12 mouse cellular contexts compared by ENCODE assay signal in genomic region chr1:158218294-158218693, GRCm38 (mm10).
"Had no signal": no experiment of that assay in that cellular context is flagged by ENCODE, and none has a peak within 500 bp of the region (broad histone marks: within the 10 kb centered on the region; RNA-seq: fewer than 3 reads in every experiment).

No protein-coding gene starts in this region.

- H3K36me3 ChIP-seq: limb, embryonic 15.5 days; lung, embryonic 15.5 days; midbrain, embryonic 13.5 days had no signal

- H3K27ac ChIP-seq: layer of hippocampus, adult 2 months; limb, embryonic 15.5 days; lung, embryonic 15.5 days; macrophage; midbrain, embryonic 13.5 days had no signal

- H3K4me3 ChIP-seq: layer of hippocampus, adult 2 months; limb, embryonic 15.5 days; lung, embryonic 15.5 days; midbrain, embryonic 13.5 days had no signal

- H3K9ac ChIP-seq: limb, embryonic 15.5 days; lung, embryonic 15.5 days; midbrain, embryonic 13.5 days had no signal

- H3K27me3 ChIP-seq: limb, embryonic 15.5 days; lung, embryonic 15.5 days; midbrain, embryonic 13.5 days had no signal

- H3K4me2 ChIP-seq: limb, embryonic 15.5 days; lung, embryonic 15.5 days; midbrain, embryonic 13.5 days had no signal

- H3K4me1 ChIP-seq: limb, embryonic 15.5 days; lung, embryonic 15.5 days had no signal

- DNase-seq: kidney, adult 8-10 months; kidney, postnatal 10 days; kidney, postnatal 4 days; layer of hippocampus, postnatal 36 days; lung, postnatal 14 days; thymus, adult 18-20 months; thymus, postnatal 25 days had no signal

- H3K9me3 ChIP-seq: limb, embryonic 15.5 days; lung, embryonic 15.5 days; midbrain, embryonic 13.5 days had no signal

- ATAC-seq: midbrain, embryonic 13.5 days had no signal
